Mouse (Mus musculus) mature B cell (primary cell): ENCODE results near the gene Lrrc55.

Experiments used
- in situ Hi-C: fragments of 300-500 bp; cut with MboI; formaldehyde crosslinking; loops from 2 replicates; pipeline ENCODE4 v1.14.3; 2019

Lrrc55 gene

GRCm38 (mm10) chr2:85132204-85132603 is 64.8 kb downstream of the Lrrc55 start:
- in situ Hi-C loops: no loop called here

- in situ Hi-C loops: no loop called here
Measured at GRCm38 (mm10) chr2:85131724-85132123, 65.3 kb downstream of the Lrrc55 start.

GRCm38 (mm10) chr2:85131226-85131625 is 65.8 kb downstream of the Lrrc55 start:
- in situ Hi-C loops: no loop called here

GRCm38 (mm10) chr2:85129496-85129971 is 67.5 kb downstream of the Lrrc55 start:
- in situ Hi-C loops: no loop called here

GRCm38 (mm10) chr2:85123869-85124535 is 73.0 kb downstream of the Lrrc55 start:
- in situ Hi-C loops: no loop called here

GRCm38 (mm10) chr2:85123187-85123868 is 73.7 kb downstream of the Lrrc55 start:
- in situ Hi-C loops: no loop called here
